Mouse (Mus musculus) forebrain, embryonic 10.5 days (tissue): ENCODE data around the gene Sema6d. TPM values are rescaled to one million over a fixed set of nuclear protein-coding genes. Genes with fewer than 3 reads are reported as not detected.

Experiments used
- DNase-seq: peaks from one replicate; pipeline ENCODE4 v3.0.0-alpha.2; 2017; ENCODE audit warnings: low spot score; ENCODE audit errors: extremely low spot score
- H3K27ac ChIP-seq: fragments of 300-500 bp; sonication (generic); 2 replicates; pipeline ENCODE4 v1.5.1; 2016; ENCODE audit warnings: mild to moderate bottlenecking
- H3K27me3 ChIP-seq: fragments of 300-500 bp; sonication (generic); 2 replicates; pipeline ENCODE4 v1.6.1; 2016; ENCODE audit warnings: mild to moderate bottlenecking; ENCODE audit not compliant: poor library complexity, severe bottlenecking
- H3K36me3 ChIP-seq: fragments of 300-500 bp; sonication (generic); replicated peaks from 2 replicates; pipeline ENCODE4 v1.6.1; 2016; ENCODE audit warnings: mild to moderate bottlenecking, moderate library complexity
- H3K4me1 ChIP-seq: fragments of 300-500 bp; sonication (generic); 2 replicates; pipeline ENCODE4 v1.6.1; 2016
- H3K4me3 ChIP-seq: fragments of 300-500 bp; sonication (generic); 2 replicates; pipeline ENCODE4 v1.5.1; 2016; ENCODE audit warnings: mild to moderate bottlenecking, moderate library complexity
- H3K9me3 ChIP-seq: fragments of 300-500 bp; sonication (generic); 2 replicates; pipeline ENCODE4 v1.6.1; 2016; ENCODE audit warnings: mild to moderate bottlenecking, moderate library complexity
- WGBS: fragments of 180-500 bp; shearing (Covaris S2); methylation state at CpG from one replicate; pipeline ENCODE4 v1.1.7; 2016; 5-methylcytosine and 5-hydroxymethylcytosine counted together
- polyA plus RNA-seq: library from polyadenylated mRNA; unstranded; fragments of >200 nt; fragmentation: Nextera tagmentation; extraction: Ambion mirVana; gene quantifications from 2 replicates; pipeline ENCODE4 v1.2.1, GENCODE M21; 2016

Sema6d gene
- polyA plus RNA-seq, 1 experiment from 2014 or later, result 4.8 TPM

GRCm38 (mm10) chr2:124120355-124120754, 30.6 kb downstream of the Sema6d start:
- H3K4me1 ChIP-seq, result no peaks in the 10 kb centered on the region
- no peak for DNase-seq
- no peak overlapping the region for H3K27ac ChIP-seq
- no peaks in the 10 kb centered on the region for H3K36me3 ChIP-seq
- no peak overlapping the region for H3K4me3 ChIP-seq
- no peaks in the 10 kb centered on the region for H3K27me3 ChIP-seq
- H3K9me3 ChIP-seq, result no peaks in the 10 kb centered on the region
- WGBS, result 87% methylated on average over 1 of the region's 1 CpGs

GRCm38 (mm10) chr2:124121539-124121938, 31.8 kb downstream of the Sema6d start:
- Histone ChIP-seq H3K9me3 (no peaks in the 10 kb centered on the region), H3K27ac (no peak overlapping the region), H3K27me3 (no peaks in the 10 kb centered on the region), H3K4me3 (no peak overlapping the region), H3K36me3 (no peaks in the 10 kb centered on the region), H3K4me1 (no peaks in the 10 kb centered on the region)
- WGBS, result 91% methylated on average over 2 of the region's 2 CpGs
- no peak for DNase-seq

DNA sequence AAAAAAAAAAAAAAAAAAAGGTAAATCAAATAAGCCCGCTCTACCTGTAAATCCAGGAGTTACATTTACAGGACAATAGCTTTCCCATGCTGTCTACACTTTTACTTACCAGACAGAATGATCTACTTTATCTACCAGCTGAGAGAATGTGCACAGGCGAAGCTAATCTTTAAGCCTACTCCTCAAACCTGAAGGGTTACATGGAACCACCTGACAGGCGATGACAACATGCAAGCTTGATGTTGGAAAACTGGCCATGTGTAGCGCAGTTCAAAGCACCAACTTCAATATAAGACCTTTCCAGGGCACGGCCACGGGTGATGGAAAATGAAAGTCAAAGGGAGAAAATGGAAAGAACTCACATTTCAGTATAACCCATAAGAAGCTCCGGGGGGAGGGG, 35.7 kb downstream of the Sema6d start:
- Histone ChIP-seq H3K4me3 (no peak overlapping the region), H3K4me1 (no peaks in the 10 kb centered on the region), H3K27me3 (no peaks in the 10 kb centered on the region), H3K9me3 (no peaks in the 10 kb centered on the region), H3K36me3 (no peaks in the 10 kb centered on the region), H3K27ac (no peak overlapping the region)
- 87% methylated on average over 7 of the region's 7 CpGs for WGBS
- DNase-seq, result no peak

DNA sequence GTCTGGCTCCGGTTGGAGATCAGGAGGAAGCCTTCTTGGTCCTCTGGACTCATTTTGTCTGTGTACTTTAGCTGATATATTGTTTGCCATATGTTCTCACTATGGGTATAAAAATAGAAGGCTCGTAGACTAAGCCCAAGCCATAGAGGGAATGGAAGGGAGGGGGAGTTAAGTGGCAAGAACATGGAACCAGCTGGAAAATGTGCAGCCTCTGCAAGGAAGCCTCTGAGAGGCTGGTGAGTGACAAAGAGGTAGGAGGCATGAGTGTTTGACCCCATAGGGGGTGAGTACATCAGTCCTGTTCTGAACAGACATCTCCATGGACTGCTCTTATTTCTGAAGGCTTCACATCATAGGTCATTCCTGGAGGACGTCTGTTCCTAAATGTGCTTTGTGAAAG, 37.1 kb downstream of the Sema6d start:
- Histone ChIP-seq H3K27ac (no peak overlapping the region), H3K9me3 (no peaks in the 10 kb centered on the region), H3K36me3 (no peaks in the 10 kb centered on the region), H3K4me3 (no peak overlapping the region), H3K27me3 (no peaks in the 10 kb centered on the region), H3K4me1 (no peaks in the 10 kb centered on the region)
- DNase-seq, result no peak
- WGBS, result 78% methylated on average over 3 of the region's 3 CpGs

DNA sequence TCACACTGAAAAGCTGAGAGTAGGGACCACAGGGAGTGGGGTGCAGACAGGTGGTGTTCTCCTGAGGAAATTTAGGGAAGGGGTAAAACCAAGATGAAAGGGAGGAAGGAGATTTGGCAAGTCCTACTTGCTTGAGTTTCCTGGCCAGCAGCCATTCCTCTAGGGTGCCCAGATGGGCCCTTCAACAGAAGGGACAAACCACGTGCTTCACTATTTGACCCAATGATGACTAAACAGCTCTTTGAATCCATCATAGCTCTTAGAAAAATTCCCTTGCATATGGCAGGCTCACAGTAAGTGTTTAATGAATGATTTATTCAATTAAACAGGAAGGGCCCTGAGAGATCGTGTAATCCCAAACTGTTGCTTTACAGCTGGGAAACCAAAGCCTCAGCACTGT, 41.1 kb downstream of the Sema6d start:
- Histone ChIP-seq H3K27me3 (no peaks in the 10 kb centered on the region), H3K36me3 (no peaks in the 10 kb centered on the region), H3K9me3 (no peaks in the 10 kb centered on the region), H3K4me3 (no peak overlapping the region), H3K4me1 (no peaks in the 10 kb centered on the region), H3K27ac (no peak overlapping the region)
- no peak for DNase-seq
- 86% methylated on average over 2 of the region's 2 CpGs for WGBS

- H3K27me3 ChIP-seq, result no peaks in the 10 kb centered on the region
- no peak for DNase-seq
- no peak overlapping the region for H3K4me3 ChIP-seq
- 79% methylated on average over 3 of the region's 3 CpGs for WGBS
- no peaks in the 10 kb centered on the region for H3K36me3 ChIP-seq
- no peak overlapping the region for H3K27ac ChIP-seq
- no peaks in the 10 kb centered on the region for H3K9me3 ChIP-seq
- H3K4me1 ChIP-seq, result peaks cover 5% of the 10 kb centered on the region
These were observed 51.8 kb downstream of the Sema6d start for GRCm38 (mm10) chr2:124141510-124142044.

- 22% methylated on average over 1 of the region's 1 CpGs for WGBS
- peaks cover 5% of the 10 kb centered on the region for H3K4me1 ChIP-seq
- no peaks in the 10 kb centered on the region for H3K9me3 ChIP-seq
- no peak for DNase-seq
- H3K27ac ChIP-seq, result no peak overlapping the region
- H3K27me3 ChIP-seq, result no peaks in the 10 kb centered on the region
- H3K36me3 ChIP-seq, result no peaks in the 10 kb centered on the region
- H3K4me3 ChIP-seq, result no peak overlapping the region
These were observed 55.8 kb downstream of the Sema6d start for GRCm38 (mm10) chr2:124145528-124145927.

- H3K36me3 ChIP-seq, result no peaks in the 10 kb centered on the region
- H3K27ac ChIP-seq, result no peak overlapping the region
- H3K4me3 ChIP-seq, result no peak overlapping the region
- no peaks in the 10 kb centered on the region for H3K9me3 ChIP-seq
- DNase-seq, result no peak
- 82% methylated on average over 1 of the region's 1 CpGs for WGBS
- H3K27me3 ChIP-seq, result no peaks in the 10 kb centered on the region
- H3K4me1 ChIP-seq, result peaks cover 17% of the 10 kb centered on the region
These were observed 68.4 kb downstream of the Sema6d start for GRCm38 (mm10) chr2:124158158-124158557.

GRCm38 (mm10) chr2:124162001-124162599, 72.3 kb downstream of the Sema6d start:
- Histone ChIP-seq H3K4me1 (peaks cover 20% of the 10 kb centered on the region), H3K27me3 (no peaks in the 10 kb centered on the region), H3K4me3 (no peak overlapping the region), H3K36me3 (no peaks in the 10 kb centered on the region), H3K9me3 (no peaks in the 10 kb centered on the region), H3K27ac (peak overlapping the region; percentile 48; the same call in 1 of the 2 replicates)
- DNase-seq, result peak; percentile 30
- WGBS, result 43% methylated on average over 7 of the region's 7 CpGs

DNA sequence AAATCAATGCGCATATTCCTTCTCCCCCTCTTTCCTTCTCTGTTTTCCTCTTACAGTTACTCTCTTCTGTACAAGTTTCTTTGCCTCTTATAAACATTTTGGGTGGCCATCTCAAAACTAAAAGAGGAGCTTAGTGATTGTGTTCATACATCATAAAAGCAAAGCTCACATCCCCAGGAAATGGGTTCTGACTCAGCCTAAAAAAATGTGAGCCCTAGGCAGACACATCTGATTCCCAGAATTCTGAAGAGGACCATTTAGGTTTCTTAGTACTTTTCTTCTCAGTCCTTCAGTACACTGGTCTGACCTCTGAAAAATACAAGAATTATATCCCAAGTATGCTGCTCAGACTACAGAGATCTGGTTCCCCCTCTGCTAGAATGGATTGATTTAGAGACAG, 78.6 kb downstream of the Sema6d start:
- DNase-seq, result no peak
- no peaks in the 10 kb centered on the region for H3K27me3 ChIP-seq
- H3K36me3 ChIP-seq, result no peaks in the 10 kb centered on the region
- no peaks in the 10 kb centered on the region for H3K9me3 ChIP-seq
- H3K27ac ChIP-seq, result no peak overlapping the region
- no peak overlapping the region for H3K4me3 ChIP-seq
- peaks cover 20% of the 10 kb centered on the region for H3K4me1 ChIP-seq
- WGBS, result 92% methylated on average over 1 of the region's 1 CpGs

- DNase-seq, result peak; percentile 28
These were observed 81.9 kb downstream of the Sema6d start for GRCm38 (mm10) chr2:124171718-124172117.

GRCm38 (mm10) chr2:124176265-124176664, 86.5 kb downstream of the Sema6d start:
- H3K4me1 ChIP-seq, result peaks cover 35% of the 10 kb centered on the region
- 66% methylated on average over 1 of the region's 1 CpGs for WGBS
- no peaks in the 10 kb centered on the region for H3K27me3 ChIP-seq
- DNase-seq, result no peak
- H3K9me3 ChIP-seq, result no peaks in the 10 kb centered on the region
- H3K27ac ChIP-seq, result 0 out of 2 replicates have a peak overlapping the region, but pooled peaks have one; percentile 40
- H3K36me3 ChIP-seq, result no peaks in the 10 kb centered on the region
- no peak overlapping the region for H3K4me3 ChIP-seq

More at GRCm38 (mm10) chr2:124171718-124172117, 81.9 kb downstream of the Sema6d start:
- WGBS, result 28% methylated on average over 3 of the region's 3 CpGs
- no peak overlapping the region for H3K27ac ChIP-seq
- peaks cover 29% of the 10 kb centered on the region for H3K4me1 ChIP-seq
- no peaks in the 10 kb centered on the region for H3K27me3 ChIP-seq
- no peaks in the 10 kb centered on the region for H3K36me3 ChIP-seq
- H3K4me3 ChIP-seq, result no peak overlapping the region
- no peaks in the 10 kb centered on the region for H3K9me3 ChIP-seq

- no peaks in the 10 kb centered on the region for H3K36me3 ChIP-seq
- peaks cover 30% of the 10 kb centered on the region for H3K4me1 ChIP-seq
- no peak for DNase-seq
- H3K27me3 ChIP-seq, result no peaks in the 10 kb centered on the region
- H3K27ac ChIP-seq, result peak overlapping the region; percentile 40; the same call in 1 of the 2 replicates
- 59% methylated on average over 4 of the region's 4 CpGs for WGBS
- H3K4me3 ChIP-seq, result no peak overlapping the region
- H3K9me3 ChIP-seq, result no peaks in the 10 kb centered on the region
These were observed 87.0 kb downstream of the Sema6d start for GRCm38 (mm10) chr2:124176711-124177169.
